Mouse (Mus musculus) urinary bladder, postnatal 10 days (tissue): Measurements from ENCODE around the gene Smurf2.

ENCODE experiments used
- DNase-seq: peaks from one replicate; pipeline ENCODE4 v3.0.0; 2022; ENCODE audit warnings: low spot score

The Smurf2 gene

GRCm38 (mm10) chr11:106905707-106906106 is 14.8 kb downstream of the Smurf2 start:
- no peak for DNase-seq

GRCm38 (mm10) chr11:106899804-106900203 is 20.7 kb downstream of the Smurf2 start:
- DNase-seq = no peak

GRCm38 (mm10) chr11:106896561-106897168 is 23.9 kb downstream of the Smurf2 start:
- DNase-seq = no peak

- no peak for DNase-seq
These were observed 36.9 kb downstream of the Smurf2 start for GRCm38 (mm10) chr11:106883656-106884055.

GRCm38 (mm10) chr11:106872650-106873049 is 47.9 kb downstream of the Smurf2 start:
- DNase-seq = no peak

GRCm38 (mm10) chr11:106851438-106851837 is 69.1 kb downstream of the Smurf2 start:
- no peak for DNase-seq

- DNase-seq = no peak
These were observed 78.5 kb downstream of the Smurf2 start for GRCm38 (mm10) chr11:106842002-106842401.

- DNase-seq = no peak
These were observed 92.4 kb downstream of the Smurf2 start for GRCm38 (mm10) chr11:106828079-106828478.

- DNase-seq = no peak
These were observed 96.1 kb downstream of the Smurf2 start for GRCm38 (mm10) chr11:106824403-106824802.

- no peak for DNase-seq
These were observed 96.8 kb downstream of the Smurf2 start for GRCm38 (mm10) chr11:106823741-106824140.

- no peak for DNase-seq
These were observed 97.6 kb downstream of the Smurf2 start for GRCm38 (mm10) chr11:106822911-106823310.

GRCm38 (mm10) chr11:106822491-106822890 is 98.0 kb downstream of the Smurf2 start:
- no peak for DNase-seq

- DNase-seq = no peak
These were observed 99.1 kb downstream of the Smurf2 start for GRCm38 (mm10) chr11:106821397-106821796.

- no peak for DNase-seq
These were observed 99.5 kb downstream of the Smurf2 start for GRCm38 (mm10) chr11:106820972-106821371.

- DNase-seq = no peak
These were observed 100.3 kb downstream of the Smurf2 start for GRCm38 (mm10) chr11:106820252-106820651.

GRCm38 (mm10) chr11:106819595-106819994 is 100.9 kb downstream of the Smurf2 start:
- DNase-seq = no peak

- DNase-seq = no peak
These were observed 102.2 kb downstream of the Smurf2 start for GRCm38 (mm10) chr11:106818341-106818740.

GRCm38 (mm10) chr11:106817808-106818207 is 102.7 kb downstream of the Smurf2 start:
- DNase-seq = no peak

- DNase-seq = no peak
These were observed 103.4 kb downstream of the Smurf2 start for GRCm38 (mm10) chr11:106817156-106817555.

- DNase-seq = no peak
These were observed 104.2 kb downstream of the Smurf2 start for GRCm38 (mm10) chr11:106816316-106816715.

- no peak for DNase-seq
These were observed 104.8 kb downstream of the Smurf2 start for GRCm38 (mm10) chr11:106815761-106816160.

GRCm38 (mm10) chr11:106815331-106815730 is 105.2 kb downstream of the Smurf2 start:
- DNase-seq = no peak

GRCm38 (mm10) chr11:106814601-106815320 is 105.8 kb downstream of the Smurf2 start:
- no peak for DNase-seq
